Mouse (Mus musculus) cortical plate, adult 2 months (tissue): Measurements from ENCODE around the gene Spock3.

ENCODE experiments used
- CTCF ChIP-seq: fragments of 200-500 bp; IDR thresholded peaks from 2 replicates; pipeline ENCODE4 v1.5.1; 2011; ENCODE audit warnings: mild to moderate bottlenecking, control low read depth, low read length; ENCODE audit not compliant: insufficient read depth; ENCODE audit errors: extremely low read depth
- POLR2A ChIP-seq: fragments of 200-500 bp; IDR thresholded peaks from 2 replicates; pipeline ENCODE4 v1.6.1; 2011; ENCODE audit warnings: mild to moderate bottlenecking, low read length, control low read depth; ENCODE audit not compliant: insufficient read depth; ENCODE audit errors: extremely low read depth

DNA sequence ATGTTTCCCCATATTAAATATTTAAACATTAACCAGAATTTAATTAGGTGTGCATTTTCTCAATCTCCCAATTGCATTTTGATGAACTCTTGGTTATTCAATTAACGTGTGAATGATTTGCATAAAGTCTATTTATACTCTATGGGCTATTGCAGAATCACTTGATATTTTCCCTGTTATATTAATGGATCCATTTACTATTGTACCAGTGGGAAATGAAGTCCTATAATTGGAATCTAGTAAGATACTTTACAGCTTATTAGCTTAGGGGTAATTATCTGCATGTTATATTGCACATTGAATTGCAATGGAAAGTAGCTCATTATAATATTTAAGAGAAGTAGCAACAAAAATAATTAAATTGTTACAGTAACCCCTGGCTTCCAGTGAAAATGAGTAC is 162.1 kb downstream of the Spock3 start:
- TF ChIP-seq CTCF (no peak), POLR2A (no peak)
